Mouse (Mus musculus) gastrocnemius, adult 8-10 months (tissue): ENCODE results near the gene Zmynd8. TPM values are rescaled to one million over a fixed set of nuclear protein-coding genes. Genes with fewer than 3 reads are reported as not detected.

Source experiments
- DNase-seq, 2 experiments: peaks; one replicate each; pipeline ENCODE4 v3.0.0; 2022; ENCODE audit warnings: low spot score in 2 of 2
- total RNA-seq, 4 experiments: library from RNA; stranded (reverse); gene quantifications; 2 replicates each; pipeline ENCODE4 v1.2.4; 2022

Zmynd8 gene
- 10 to 100 TPM; 11.4 to 14.4 (median 13.5) TPM for total RNA-seq

- no peak for DNase-seq
Measured at GRCm38 (mm10) chr2:165898202-165899194, at the start of gene Zmynd8. Zmynd8 (minus strand) TSS chr2:165899016.

DNA sequence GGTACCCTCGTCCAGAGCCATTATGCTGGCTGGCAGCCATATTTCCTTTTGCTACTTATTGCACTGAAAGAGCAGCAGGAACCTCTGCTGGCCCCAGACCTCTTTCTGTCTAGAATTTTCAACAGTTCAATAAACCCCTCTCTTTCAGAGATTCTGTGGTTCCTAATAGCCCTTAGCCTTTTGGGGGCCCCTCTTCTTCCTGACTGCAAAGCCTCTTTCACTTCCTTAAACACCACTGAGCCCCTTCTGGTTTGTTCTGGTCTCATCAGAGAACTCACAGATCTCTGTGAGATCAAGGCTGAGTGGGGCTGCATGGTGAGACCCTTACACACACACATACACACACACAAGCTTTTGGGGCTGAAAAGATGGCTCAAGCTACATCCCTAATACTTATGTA is 49.2 kb upstream of the Zmynd8 start:
- DNase-seq = no peak

DNA sequence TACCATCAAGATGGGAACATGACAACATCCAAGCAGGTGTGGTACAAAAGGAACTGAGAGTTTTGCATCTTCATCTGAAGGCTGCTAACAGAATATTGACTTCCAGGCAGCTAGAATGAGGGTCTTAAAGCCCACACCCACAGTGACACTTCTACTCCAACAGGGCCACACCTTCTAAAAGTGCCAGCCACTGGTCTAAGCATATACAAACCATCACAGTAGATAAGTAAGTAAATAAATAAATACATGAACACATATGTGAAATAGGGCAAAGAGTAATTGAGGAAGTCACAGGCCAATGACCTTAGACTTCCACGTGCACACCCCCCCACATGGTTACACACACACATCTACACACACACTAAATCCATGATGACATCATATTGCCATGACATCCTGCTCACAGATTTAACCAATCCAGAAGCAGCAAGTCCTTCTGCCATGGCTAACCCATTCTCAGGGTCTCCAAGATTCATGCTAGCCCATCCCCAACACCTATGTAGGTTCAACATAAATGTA is 47.3 kb upstream of the Zmynd8 start:
- no peak for DNase-seq

- DNase-seq = no peak
Measured at GRCm38 (mm10) chr2:165944576-165945351, 45.9 kb upstream of the Zmynd8 start.

DNA sequence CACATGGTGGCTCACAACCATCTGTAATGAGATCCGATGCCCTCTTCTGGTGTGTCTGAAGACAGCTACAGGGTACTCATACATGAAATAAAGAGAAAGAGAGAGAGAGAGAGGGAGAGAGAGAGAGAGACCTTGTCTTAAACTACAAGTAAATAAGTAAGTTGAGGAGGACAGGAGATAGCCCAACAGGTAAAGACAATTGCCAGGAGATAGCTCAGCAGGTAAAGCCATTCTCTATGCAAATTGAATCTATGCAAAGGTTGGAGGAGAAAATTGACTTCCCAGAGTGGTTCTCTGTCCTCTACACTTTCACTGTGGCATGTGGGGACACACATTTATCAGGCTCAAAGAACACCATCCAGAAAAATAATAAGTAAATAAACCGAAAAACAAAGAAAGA is 44.3 kb upstream of the Zmynd8 start:
- no peak for DNase-seq

GRCm38 (mm10) chr2:165936106-165936505 is 37.3 kb upstream of the Zmynd8 start:
- DNase-seq = peak; percentile 64 to 82

DNA sequence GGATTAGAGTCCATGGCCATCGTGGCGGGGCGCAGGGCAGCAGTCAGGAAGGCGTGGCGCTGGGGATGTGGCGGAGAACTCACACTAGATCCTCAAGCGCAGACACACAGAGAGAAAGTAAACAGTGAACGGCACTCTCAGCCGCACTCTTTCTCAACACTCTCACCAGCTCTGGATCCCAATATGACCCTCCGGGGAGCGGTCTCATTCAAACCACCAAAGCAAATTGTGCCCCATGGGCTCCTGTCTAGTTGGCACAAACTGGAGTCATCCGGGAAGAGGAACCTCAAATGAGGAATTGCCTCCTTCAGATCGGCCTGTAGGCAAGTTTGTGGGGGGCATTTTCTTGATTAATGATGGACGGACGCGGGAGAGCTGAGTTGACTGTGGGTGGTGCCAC is 28.9 kb upstream of the Zmynd8 start:
- no peak for DNase-seq

- DNase-seq = no peak
Measured at GRCm38 (mm10) chr2:165926191-165926590, 27.4 kb upstream of the Zmynd8 start.

DNA sequence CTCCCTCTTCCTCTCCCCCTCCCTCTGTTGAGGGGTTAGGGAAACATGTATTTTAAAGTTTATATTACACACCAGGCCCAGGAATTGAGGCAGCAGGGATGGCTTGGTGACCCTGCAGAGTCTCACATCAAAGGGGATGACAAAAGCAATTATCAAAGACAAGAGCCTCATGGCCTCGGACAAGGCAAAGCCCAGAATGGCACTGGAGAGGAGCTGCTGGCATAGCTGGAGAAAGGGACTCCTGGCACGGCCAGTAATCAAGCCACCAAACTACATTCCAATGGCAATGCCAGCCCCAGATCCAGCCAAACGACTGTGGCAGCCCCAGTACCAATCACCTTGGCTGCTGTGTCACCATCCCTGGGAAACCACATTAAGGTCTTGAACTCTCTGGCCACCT is 26.3 kb upstream of the Zmynd8 start:
- DNase-seq = no peak

- no peak for DNase-seq
Measured at GRCm38 (mm10) chr2:165924695-165925094, 25.9 kb upstream of the Zmynd8 start.

DNA sequence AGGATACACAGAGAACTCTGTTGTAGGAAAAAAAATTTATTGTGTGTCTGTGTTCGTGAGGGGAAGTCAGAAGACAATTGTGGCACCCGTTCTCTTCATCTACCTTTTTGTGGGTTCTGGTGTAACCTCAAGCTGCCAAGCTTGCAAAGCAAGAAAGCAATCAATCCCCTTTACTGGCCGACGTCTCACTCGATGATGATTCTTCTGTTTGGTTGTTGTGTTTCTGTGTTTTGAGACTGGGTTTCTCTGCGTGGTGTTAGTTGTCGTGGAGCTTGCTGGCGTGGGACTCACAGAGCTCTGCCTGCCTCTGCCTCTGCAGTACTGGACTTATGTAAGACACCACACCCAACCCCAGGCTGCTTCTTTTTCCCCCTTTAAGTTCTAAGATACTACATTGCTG is 24.9 kb upstream of the Zmynd8 start:
- no peak for DNase-seq

- DNase-seq = no peak
Measured at GRCm38 (mm10) chr2:165922994-165923393, 24.2 kb upstream of the Zmynd8 start.

DNA sequence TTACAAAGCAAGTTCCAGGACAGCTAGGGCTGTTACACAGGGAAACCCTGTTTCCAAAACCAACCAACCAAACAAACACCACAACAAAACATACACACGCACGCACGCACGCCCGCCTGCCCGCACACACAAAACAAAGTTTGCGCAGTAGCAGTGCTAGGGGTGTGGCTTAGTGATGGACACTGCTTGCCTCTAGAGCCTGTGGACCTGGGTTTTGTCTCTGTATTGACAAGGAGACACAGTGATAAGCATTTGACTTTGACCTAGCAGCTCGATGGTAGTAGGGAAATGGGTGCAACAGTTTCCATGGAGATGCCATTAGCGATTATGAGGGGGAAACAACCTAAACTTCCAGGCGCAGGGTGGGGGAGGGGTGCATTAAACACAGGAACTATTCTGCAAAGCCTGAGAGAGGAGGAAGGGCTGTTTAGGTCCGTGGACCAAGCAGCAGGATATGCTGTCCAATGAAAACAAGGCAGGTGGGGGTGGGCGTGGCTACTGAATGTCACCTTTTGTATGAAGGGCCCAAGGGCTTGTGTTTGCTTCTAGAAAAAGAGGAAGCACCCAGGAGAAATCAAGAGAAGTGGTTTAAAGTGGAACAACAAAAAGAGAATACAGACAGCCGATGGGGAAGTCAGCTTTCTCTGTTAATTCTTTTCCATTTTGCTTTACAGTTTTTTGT is 23.4 kb upstream of the Zmynd8 start:
- no peak for DNase-seq

GRCm38 (mm10) chr2:165914298-165914697 is 15.5 kb upstream of the Zmynd8 start:
- peak; percentile 93 to 96 for DNase-seq

GRCm38 (mm10) chr2:165913073-165913472 is 14.3 kb upstream of the Zmynd8 start:
- DNase-seq = no peak

GRCm38 (mm10) chr2:165909731-165910130 is 10.9 kb upstream of the Zmynd8 start:
- DNase-seq = no peak

GRCm38 (mm10) chr2:165907199-165907598 is 8.4 kb upstream of the Zmynd8 start:
- no peak for DNase-seq

DNA sequence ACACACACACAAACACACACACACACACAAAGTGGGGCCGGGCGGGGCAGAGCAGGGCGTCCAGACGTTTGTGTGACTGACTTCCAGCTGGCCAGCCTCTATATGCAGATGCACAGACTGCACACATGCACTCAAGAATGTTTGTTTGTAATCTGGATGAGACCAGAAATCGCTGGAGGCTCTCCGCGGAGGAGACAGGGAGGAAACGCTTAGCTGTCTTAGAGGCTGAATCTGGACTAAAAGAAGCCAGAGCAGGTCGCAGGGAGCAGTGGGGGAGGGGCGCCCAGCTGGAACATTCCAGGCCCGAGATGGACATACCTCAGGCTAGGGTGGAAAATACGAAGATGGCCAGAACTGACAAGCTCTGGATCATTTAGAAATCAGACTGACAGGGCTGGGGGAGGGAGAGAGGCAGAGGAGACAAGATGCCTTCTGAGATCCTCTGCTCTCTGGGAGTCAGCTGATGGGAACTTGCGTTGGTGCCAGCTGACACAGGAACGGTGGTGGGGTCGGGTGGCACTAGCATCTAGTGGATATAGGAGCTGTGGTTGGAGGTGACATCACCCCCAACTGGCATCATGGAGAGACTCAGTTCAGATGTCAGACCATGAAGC is 7.6 kb upstream of the Zmynd8 start:
- DNase-seq = peak; percentile 29 to 40

DNA sequence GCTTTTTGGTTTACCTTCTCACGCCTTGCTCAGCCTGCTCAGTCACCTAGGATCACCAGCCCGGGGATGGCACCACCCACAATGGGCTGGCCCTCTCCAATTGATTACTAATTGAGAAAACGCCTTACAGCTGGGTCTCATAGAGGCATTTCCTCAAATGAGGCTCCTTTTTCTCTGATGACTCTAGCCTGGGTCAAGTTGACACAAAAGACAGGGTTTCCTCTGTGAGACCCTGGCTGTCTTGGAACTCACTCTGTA is 2.2 kb upstream of the Zmynd8 start:
- no peak for DNase-seq

- no peak for DNase-seq
Measured at GRCm38 (mm10) chr2:165900351-165901126, 1.7 kb upstream of the Zmynd8 start.

DNA sequence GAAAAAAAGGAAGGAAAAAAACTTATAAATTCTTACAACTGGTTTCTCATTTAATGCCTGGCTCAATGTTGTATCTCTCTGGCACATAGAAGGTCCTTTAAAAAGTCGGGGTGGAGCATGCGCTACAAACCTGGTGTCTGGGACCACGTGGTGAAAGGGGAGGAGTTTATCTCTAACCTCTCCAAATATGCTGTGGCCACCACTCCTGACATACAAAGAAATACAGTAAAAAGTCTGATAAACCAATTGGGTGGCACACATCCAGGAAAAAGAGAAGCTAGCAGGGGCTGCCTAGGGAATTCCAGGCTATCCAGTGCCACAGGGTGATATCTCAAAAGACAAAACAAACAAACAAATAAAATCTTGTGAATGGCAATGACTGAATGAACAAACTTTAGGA is 1.1 kb upstream of the Zmynd8 start:
- DNase-seq = no peak
